Mouse (Mus musculus) cortical plate, adult 2 months (tissue): Measurements from ENCODE around the gene Pde1b. TPM values are rescaled to one million over a fixed set of nuclear protein-coding genes. Genes with fewer than 3 reads are reported as not detected.

Experiments
- H3K27ac ChIP-seq: fragments of 200-500 bp; 2 replicates; pipeline ENCODE4 v1.5.1; 2012; ENCODE audit warnings: low read length, control low read depth, inconsistent platforms; ENCODE audit not compliant: insufficient read depth
- H3K4me1 ChIP-seq: fragments of 200-500 bp; 2 replicates; pipeline ENCODE4 v1.6.1; 2011; ENCODE audit warnings: low read length; ENCODE audit not compliant: control insufficient read depth, insufficient read depth
- H3K4me3 ChIP-seq: fragments of 200-500 bp; 2 replicates; pipeline ENCODE4 v1.5.1; 2011; ENCODE audit warnings: mild to moderate bottlenecking, low read length, control low read depth; ENCODE audit not compliant: insufficient read depth
- CTCF ChIP-seq: fragments of 200-500 bp; IDR thresholded peaks from 2 replicates; pipeline ENCODE4 v1.5.1; 2011; ENCODE audit warnings: mild to moderate bottlenecking, control low read depth, low read length; ENCODE audit not compliant: insufficient read depth; ENCODE audit errors: extremely low read depth
- POLR2A ChIP-seq: fragments of 200-500 bp; IDR thresholded peaks from 2 replicates; pipeline ENCODE4 v1.6.1; 2011; ENCODE audit warnings: mild to moderate bottlenecking, low read length, control low read depth; ENCODE audit not compliant: insufficient read depth; ENCODE audit errors: extremely low read depth
- polyA plus RNA-seq: library from polyadenylated mRNA; depleted of rRNA; stranded (reverse); fragments of >200 nt; gene quantifications from 2 replicates; pipeline ENCODE4 v1.2.3, GENCODE M21; 2012

Pde1b gene
- polyA plus RNA-seq, 1 experiment: 208 TPM

- peaks cover 3% of the 10 kb centered on the region; the same call in 1 of the 2 replicates for H3K4me1 ChIP-seq
- TF ChIP-seq POLR2A: no peak
- no peak overlapping the region for H3K4me3 ChIP-seq
- H3K27ac ChIP-seq: no peak overlapping the region
These were observed 2.1 kb upstream of the Pde1b start for GRCm38 (mm10) chr15:103500723-103501122.

- no peak overlapping the region for H3K27ac ChIP-seq
These were observed 1.6 kb upstream of the Pde1b start for GRCm38 (mm10) chr15:103501186-103501585.

DNA sequence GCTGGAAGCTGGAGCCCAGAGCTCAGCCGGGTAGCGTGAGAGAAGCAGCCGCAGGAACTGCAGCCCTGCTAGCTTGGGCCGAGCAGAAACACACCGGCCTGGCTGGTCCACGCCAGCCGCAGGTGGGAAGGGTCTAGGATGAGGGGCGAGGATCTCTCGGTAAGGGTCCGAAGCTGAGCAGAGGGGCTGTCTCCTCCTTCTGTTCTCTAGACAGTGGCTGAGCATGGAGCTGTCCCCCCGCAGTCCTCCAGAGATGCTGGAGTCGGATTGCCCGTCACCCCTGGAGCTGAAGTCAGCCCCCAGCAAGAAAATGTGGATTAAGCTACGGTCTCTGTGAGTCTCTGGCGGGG, 392 bp downstream of the Pde1b start:
- H3K27ac ChIP-seq: peak overlapping the region; percentile 92
- peak overlapping the region; percentile 72 for H3K4me3 ChIP-seq
- H3K4me1 ChIP-seq: peaks cover 4% of the 10 kb centered on the region; the same call in 1 of the 2 replicates
- no peak for TF ChIP-seq POLR2A
- TF ChIP-seq CTCF: no peak

More at GRCm38 (mm10) chr15:103501186-103501585, 1.6 kb upstream of the Pde1b start:
- TF ChIP-seq POLR2A: no peak
- TF ChIP-seq CTCF: no peak
- H3K4me1 ChIP-seq: peaks cover 3% of the 10 kb centered on the region; the same call in 1 of the 2 replicates
- H3K4me3 ChIP-seq: no peak overlapping the region

- TF ChIP-seq CTCF: no peak
- TF ChIP-seq POLR2A: no peak
- Histone ChIP-seq H3K27ac (0 out of 2 replicates have a peak overlapping the region, but pooled peaks have one; percentile 5), H3K4me1 (peaks cover 4% of the 10 kb centered on the region; the same call in 1 of the 2 replicates), H3K4me3 (peak overlapping the region; percentile 72)
These were observed 826 bp downstream of the Pde1b start for GRCm38 (mm10) chr15:103503660-103504059.

DNA sequence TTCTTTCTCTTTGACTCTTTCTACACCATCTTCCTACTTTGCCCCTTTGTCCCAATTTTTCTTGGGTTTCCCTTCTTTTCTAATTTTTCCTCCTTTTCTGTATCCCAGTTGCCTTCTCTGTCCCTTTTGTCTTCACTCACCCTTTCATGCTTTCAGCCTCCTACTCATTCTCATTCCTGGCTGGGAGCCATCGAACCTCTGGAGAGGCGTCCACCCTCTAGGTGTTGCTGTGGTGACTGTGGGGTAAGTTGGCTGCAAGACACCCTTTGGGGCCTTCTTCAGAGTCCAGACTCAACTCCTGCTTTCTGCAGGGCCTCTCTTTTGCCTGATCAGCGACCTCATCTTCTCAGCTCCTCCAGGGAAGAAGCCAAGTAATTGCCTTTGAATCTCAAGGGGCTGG, 6.5 kb downstream of the Pde1b start:
- Histone ChIP-seq H3K4me1 (peaks cover 12% of the 10 kb centered on the region; the same call in 1 of the 2 replicates), H3K27ac (no peak overlapping the region), H3K4me3 (no peak overlapping the region)
- TF ChIP-seq POLR2A (no peak), CTCF (no peak)

- Histone ChIP-seq H3K4me3 (no peak overlapping the region), H3K27ac (no peak overlapping the region), H3K4me1 (peaks cover 10% of the 10 kb centered on the region; the same call in 1 of the 2 replicates)
- no peak for TF ChIP-seq CTCF
- TF ChIP-seq POLR2A: no peak
These were observed 8.8 kb downstream of the Pde1b start for GRCm38 (mm10) chr15:103511652-103512051.

DNA sequence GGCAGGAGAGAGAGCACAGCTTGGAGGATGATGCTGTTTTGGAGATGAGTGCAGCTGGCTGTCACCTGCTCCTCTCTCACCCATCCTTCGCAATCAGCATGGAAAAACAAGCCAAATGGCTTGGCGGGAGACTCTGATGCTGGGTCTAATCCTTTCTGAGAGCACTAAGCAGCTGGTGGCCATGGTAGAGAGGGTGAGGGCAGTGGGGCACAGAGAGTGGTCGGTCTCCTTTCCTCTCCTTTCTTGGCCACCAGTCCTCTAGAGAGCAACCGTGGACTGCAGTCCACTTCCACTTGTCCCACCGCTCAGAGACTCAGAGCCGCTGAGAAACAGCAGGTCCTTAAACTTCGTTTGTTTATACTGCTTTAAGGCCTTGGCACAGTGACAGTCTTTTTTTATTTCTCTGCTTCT, 10.8 kb downstream of the Pde1b start:
- Histone ChIP-seq H3K27ac (no peak overlapping the region), H3K4me1 (peaks cover 8% of the 10 kb centered on the region; the same call in 1 of the 2 replicates), H3K4me3 (no peak overlapping the region)
- no peak for TF ChIP-seq POLR2A
- no peak for TF ChIP-seq CTCF

- no peak for TF ChIP-seq CTCF
- TF ChIP-seq POLR2A: peak; percentile 95
- peaks cover 8% of the 10 kb centered on the region; the same call in 1 of the 2 replicates for H3K4me1 ChIP-seq
- no peak overlapping the region for H3K27ac ChIP-seq
- H3K4me3 ChIP-seq: peak overlapping the region; percentile 16; the same call in 1 of the 2 replicates
These were observed 11.3 kb downstream of the Pde1b start for GRCm38 (mm10) chr15:103514119-103514518.

- Histone ChIP-seq H3K4me3 (no peak overlapping the region), H3K27ac (no peak overlapping the region), H3K4me1 (peaks cover 8% of the 10 kb centered on the region)
- no peak for TF ChIP-seq POLR2A
- no peak for TF ChIP-seq CTCF
These were observed 12.1 kb downstream of the Pde1b start for GRCm38 (mm10) chr15:103514914-103515313.

DNA sequence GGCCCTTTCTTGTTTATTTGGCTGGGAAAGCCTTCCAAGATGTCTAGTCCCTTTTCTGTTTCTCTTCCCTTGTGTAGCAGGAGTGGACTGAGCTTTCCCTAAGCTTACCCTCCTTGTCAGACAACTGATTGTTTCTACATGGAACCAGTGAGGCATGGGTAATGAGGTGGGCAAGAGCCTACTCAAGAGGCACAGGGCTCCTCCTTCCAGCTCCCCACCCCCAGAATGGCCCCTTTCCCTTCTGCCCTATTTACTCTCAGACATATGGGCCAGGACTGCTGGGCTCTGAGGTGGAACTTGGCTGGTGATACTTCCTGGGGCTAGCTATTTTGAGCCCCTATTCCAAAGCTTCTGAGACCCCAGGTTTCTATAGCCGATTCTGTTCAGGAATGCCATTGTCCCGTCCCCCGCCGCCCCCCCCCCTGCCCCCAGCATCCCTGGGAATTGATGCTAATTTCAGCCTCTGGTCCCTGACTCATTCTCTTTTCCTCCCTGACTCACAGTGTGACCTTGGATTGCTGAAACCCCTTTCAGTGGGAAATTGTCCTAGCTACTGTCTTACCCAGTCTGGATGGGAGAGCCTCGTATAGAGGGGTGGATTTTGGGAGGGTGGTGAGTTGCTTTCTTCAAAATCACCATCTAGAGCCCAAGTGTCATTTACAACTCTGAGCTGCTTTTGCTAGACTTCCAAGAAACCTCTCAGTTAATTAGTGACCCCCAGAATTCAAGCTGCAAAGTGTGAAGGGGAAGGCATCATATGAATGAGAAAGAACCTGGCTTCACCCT, 16.0 kb downstream of the Pde1b start:
- no peak overlapping the region for H3K27ac ChIP-seq
- H3K4me3 ChIP-seq: no peak overlapping the region
- H3K4me1 ChIP-seq: peaks cover 10% of the 10 kb centered on the region
- TF ChIP-seq CTCF (no peak), POLR2A (no peak)
